ENCODE assay signal across 10 mouse cellular contexts in genomic region chr10:86294599-86295365, GRCm38 (mm10). TPM values are rescaled to one million over a fixed set of nuclear protein-coding genes. Genes with fewer than 3 reads are reported as not detected.
DNase-seq lines count a peak whose midpoint lies in the region; ATAC-seq and TF ChIP-seq lines count a peak whose summit lies in the region.
"Had no signal": no experiment of that assay in that cellular context is flagged by ENCODE, and none has a peak within 500 bp of the region (broad histone marks: within the 10 kb centered on the region; RNA-seq: fewer than 3 reads in every experiment).

No protein-coding gene starts in this region.

- peak; percentile 36 for DNase-seq in hindbrain, embryonic 10.5 days (ENCODE audit: low spot score)
- no peak for DNase-seq in hindbrain, postnatal 0 days (ENCODE audit: low spot score)
- peak; percentile 57 for DNase-seq in embryo, embryonic 11 days
- DNase-seq in kidney, adult 2 months, result peak; percentile 91
- DNase-seq in Muller cell, postnatal 12 days (ENCODE audit: inconsistent ontology term), result no peak
- no peak for DNase-seq in midbrain, embryonic 14.5 days
- DNase-seq: adrenal gland, adult 2 months had no signal

- H3K4me3 ChIP-seq in hindbrain, embryonic 10.5 days, result no peak overlapping the region
- H3K4me3 ChIP-seq in hindbrain, postnatal 0 days (ENCODE audit: low read length), result no peak overlapping the region
- peak overlapping the region; percentile 1; the same call in 1 of the 2 replicates for H3K4me3 ChIP-seq in kidney, adult 2 months (ENCODE audit: insufficient read depth, low read depth, low read length)
- peak overlapping the region; percentile 5 for H3K4me3 ChIP-seq in limb, embryonic 12.5 days (replicated peaks)
- H3K4me3 ChIP-seq in midbrain, embryonic 14.5 days (replicated peaks; ENCODE audit: low read depth, low read length), result no peak overlapping the region
- no peak overlapping the region for H3K4me3 ChIP-seq in forebrain, embryonic 12.5 days (replicated peaks)

- no peaks in the 10 kb centered on the region for H3K9me3 ChIP-seq in hindbrain, embryonic 10.5 days
- no peaks in the 10 kb centered on the region for H3K9me3 ChIP-seq in hindbrain, postnatal 0 days (ENCODE audit: low read length)
- H3K9me3 ChIP-seq in limb, embryonic 12.5 days, result no peaks in the 10 kb centered on the region
- H3K9me3 ChIP-seq in midbrain, embryonic 14.5 days (ENCODE audit: control insufficient read depth, low read length), result no peaks in the 10 kb centered on the region
- H3K9me3 ChIP-seq in forebrain, embryonic 12.5 days, result no peaks in the 10 kb centered on the region

- no peak for TF ChIP-seq CTCF in hindbrain, postnatal 0 days (IDR thresholded peaks at IDR 0.05; ENCODE audit: low read depth)
- no peak for TF ChIP-seq CTCF in kidney, adult 2 months (conservative IDR thresholded peaks at IDR 0.05; ENCODE audit: insufficient read depth, insufficient read length, low read depth, low read length)

- H3K4me1 ChIP-seq in hindbrain, embryonic 10.5 days (replicated peaks), result peaks cover 23% of the 10 kb centered on the region
- H3K4me1 ChIP-seq in hindbrain, postnatal 0 days (ENCODE audit: insufficient read depth, low read length), result peaks cover 4% of the 10 kb centered on the region; the same call in 1 of the 2 replicates
- H3K4me1 ChIP-seq in kidney, adult 2 months (ENCODE audit: control insufficient read depth, insufficient read depth, low read length), result peaks cover 37% of the 10 kb centered on the region
- H3K4me1 ChIP-seq in limb, embryonic 12.5 days (replicated peaks), result peaks cover 32% of the 10 kb centered on the region
- H3K4me1 ChIP-seq in midbrain, embryonic 14.5 days (ENCODE audit: control insufficient read depth, insufficient read depth, low read length), result peaks cover 4% of the 10 kb centered on the region; the same call in 1 of the 2 replicates
- H3K4me1 ChIP-seq in forebrain, embryonic 12.5 days, result peaks cover 14% of the 10 kb centered on the region

- no peak overlapping the region for H3K4me2 ChIP-seq in hindbrain, postnatal 0 days (ENCODE audit: low read depth, low read length)
- peak overlapping the region; percentile 60 for H3K4me2 ChIP-seq in limb, embryonic 12.5 days
- no peak overlapping the region for H3K4me2 ChIP-seq in midbrain, embryonic 14.5 days (ENCODE audit: low read length)
- H3K4me2 ChIP-seq in forebrain, embryonic 12.5 days, result no peak overlapping the region

- H3K27me3 ChIP-seq in hindbrain, embryonic 10.5 days (ENCODE audit: insufficient read depth, poor library complexity, severe bottlenecking), result peaks cover 33% of the 10 kb centered on the region
- H3K27me3 ChIP-seq in hindbrain, postnatal 0 days (ENCODE audit: insufficient read depth, low read length), result no peaks in the 10 kb centered on the region
- H3K27me3 ChIP-seq in kidney, adult 2 months (replicated peaks; ENCODE audit: control insufficient read depth, insufficient read depth, low read length), result no peaks in the 10 kb centered on the region
- no peaks in the 10 kb centered on the region; the same call in 1 of the 2 replicates for H3K27me3 ChIP-seq in limb, embryonic 12.5 days
- H3K27me3 ChIP-seq in midbrain, embryonic 14.5 days (ENCODE audit: control insufficient read depth, insufficient read depth, low read length), result no peaks in the 10 kb centered on the region
- peaks cover 23% of the 10 kb centered on the region for H3K27me3 ChIP-seq in forebrain, embryonic 12.5 days

- TF ChIP-seq POLR2A in kidney, adult 2 months (IDR thresholded peaks at IDR 0.05; ENCODE audit: low read depth, low read length), result peak; percentile 16

- no peak for ATAC-seq in hindbrain, postnatal 0 days
- ATAC-seq in limb, embryonic 12.5 days (ENCODE audit: insufficient number of reproducible peaks, insufficient read depth, low FRiP score, low TSS enrichment, low read depth), result peak; percentile 87
- ATAC-seq in midbrain, embryonic 14.5 days (ENCODE audit: low FRiP score, low TSS enrichment), result no peak
- no peak for ATAC-seq in forebrain, embryonic 12.5 days (ENCODE audit: low FRiP score)
- ATAC-seq: inflammation-experienced regulatory T-cells, adult 6 months had no signal

- 59% methylated on average over 10 of the region's 10 CpGs for WGBS in hindbrain, embryonic 10.5 days
- 71% methylated on average over 10 of the region's 10 CpGs for WGBS in hindbrain, postnatal 0 days
- 61% methylated on average over 10 of the region's 10 CpGs for WGBS in kidney, adult 2 months
- WGBS in limb, embryonic 12.5 days, result 54% methylated on average over 10 of the region's 10 CpGs
- 63% methylated on average over 10 of the region's 10 CpGs for WGBS in midbrain, embryonic 14.5 days
- 64% methylated on average over 10 of the region's 10 CpGs for WGBS in forebrain, embryonic 12.5 days

- H3K9ac ChIP-seq in hindbrain, postnatal 0 days (replicated peaks; ENCODE audit: low read length), result no peak overlapping the region
- no peak overlapping the region for H3K9ac ChIP-seq in limb, embryonic 12.5 days (replicated peaks)
- H3K9ac ChIP-seq in midbrain, embryonic 14.5 days (replicated peaks; ENCODE audit: low read length), result no peak overlapping the region
- H3K9ac ChIP-seq in forebrain, embryonic 12.5 days, result no peak overlapping the region

- peak overlapping the region; percentile 77 for H3K27ac ChIP-seq in hindbrain, embryonic 10.5 days
- H3K27ac ChIP-seq in hindbrain, postnatal 0 days, result no peak overlapping the region
- peak overlapping the region; percentile 68 for H3K27ac ChIP-seq in kidney, adult 2 months (ENCODE audit: insufficient read depth, low read depth, low read length)
- peak overlapping the region; percentile 98 for H3K27ac ChIP-seq in limb, embryonic 12.5 days
- H3K27ac ChIP-seq in midbrain, embryonic 14.5 days (replicated peaks; ENCODE audit: low read depth, low read length), result no peak overlapping the region
- no peak overlapping the region for H3K27ac ChIP-seq in forebrain, embryonic 12.5 days

- no peaks in the 10 kb centered on the region for H3K36me3 ChIP-seq in hindbrain, embryonic 10.5 days
- no peaks in the 10 kb centered on the region for H3K36me3 ChIP-seq in hindbrain, postnatal 0 days (ENCODE audit: insufficient read depth, low read length)
- no peaks in the 10 kb centered on the region for H3K36me3 ChIP-seq in kidney, adult 2 months (ENCODE audit: control insufficient read depth, insufficient read depth, low read length)
- H3K36me3 ChIP-seq in limb, embryonic 12.5 days, result no peaks in the 10 kb centered on the region
- H3K36me3 ChIP-seq in midbrain, embryonic 14.5 days (ENCODE audit: control insufficient read depth, insufficient read depth, low read length), result no peaks in the 10 kb centered on the region
- no peaks in the 10 kb centered on the region for H3K36me3 ChIP-seq in forebrain, embryonic 12.5 days (replicated peaks)

RNA-seq across cellular contexts. Expression of gene Timp3, which starts 5.4 kb away (rescaled TPM):
- 24.8 and 31.4 TPM in 2 replicates for polyA plus RNA-seq in hindbrain, embryonic 10.5 days (2016; fragmentation: Nextera tagmentation; extraction: Ambion mirVana)
- total RNA-seq in hindbrain, postnatal 0 days (2014; rRNA removed), result 141 and 162 TPM in 2 replicates
- polyA plus RNA-seq in hindbrain, postnatal 0 days (2015; fragmentation: Nextera tagmentation; extraction: Ambion mirVana), result 59.7 and 60.0 TPM in 2 replicates
- 609 and 859 TPM in 2 replicates for polyA plus RNA-seq in kidney, adult 2 months (2012; rRNA removed)
- polyA plus RNA-seq in limb, embryonic 12.5 days (2016; fragmentation: Nextera tagmentation; extraction: Ambion mirVana), result 66.3 and 69.4 TPM in 2 replicates
- 13.2 and 23.5 TPM in 2 replicates for polyA plus RNA-seq in midbrain, embryonic 14.5 days (2014; fragmentation: Nextera tagmentation; extraction: Ambion mirVana)
- polyA plus RNA-seq in forebrain, embryonic 12.5 days (2016; fragmentation: Nextera tagmentation; extraction: Ambion mirVana), result 17.9 and 18.0 TPM in 2 replicates
- polyA plus RNA-seq: inflammation-experienced regulatory T-cells, adult 6 months had no signal

Comparison
In these comparisons a context has a peak if more than half of its experiments do, and no peak if none do; other contexts are left out.
1. DNase-seq: peak in hindbrain, embryonic 10.5 days (single experiment), embryo, embryonic 11 days (single experiment) and kidney, adult 2 months (single experiment); none in hindbrain, postnatal 0 days (single experiment), Muller cell, postnatal 12 days (single experiment) and midbrain, embryonic 14.5 days (single experiment).
2. H3K27ac ChIP-seq: peak in hindbrain, embryonic 10.5 days (single experiment), kidney, adult 2 months (single experiment) and limb, embryonic 12.5 days (single experiment); none in hindbrain, postnatal 0 days (single experiment), midbrain, embryonic 14.5 days (single experiment) and forebrain, embryonic 12.5 days (single experiment).
3. H3K4me3 ChIP-seq: peak in kidney, adult 2 months (single experiment) and limb, embryonic 12.5 days (single experiment); none in hindbrain, embryonic 10.5 days (single experiment), hindbrain, postnatal 0 days (single experiment), midbrain, embryonic 14.5 days (single experiment) and forebrain, embryonic 12.5 days (single experiment).